Mouse (Mus musculus) fibroblast of lung, adult 2 months (primary cell): ENCODE measurements around the gene Olfr8.
"Not testable (repeated sequence)": the region's sequence is repeated elsewhere in the genome, so short reads cannot be mapped to it uniquely, and the experiment has no call there.

ENCODE experiments used
- DNase-seq: peaks from one replicate; pipeline ENCODE4 v3.0.0-alpha.2; 2011; ENCODE audit warnings: low read depth

Gene Olfr8

GRCm38 (mm10) chr10:78950336-78950735 lies at the start of gene Olfr8:
Gene Olfr8, plus strand, starts transcription at chr10:78950636.
- not testable (repeated sequence) for DNase-seq

- not testable (repeated sequence) for DNase-seq
Measured at GRCm38 (mm10) chr10:78912871-78913270, 37.6 kb upstream of the Olfr8 start, which contains the start of gene Olfr1354. Gene Olfr1354, plus strand, starts transcription at chr10:78913171.

GRCm38 (mm10) chr10:78963009-78963408 lies 12.6 kb downstream of the Olfr8 start, which contains the start of gene Olfr1353:
Gene Olfr1353, plus strand, starts transcription at chr10:78963309.
- DNase-seq = not testable (repeated sequence)

- DNase-seq = no peak
Measured at GRCm38 (mm10) chr10:78980750-78981149, 30.3 kb downstream of the Olfr8 start, which contains the start of gene Olfr1352. Gene Olfr1352, plus strand, starts transcription at chr10:78981050.
